Mouse (Mus musculus): ENCODE data around the gene Syngr1.

Syngr1 gene

GRCm38 (mm10) chr15:80091121-80091955 is at the start of gene Syngr1, which contains the start of gene Rpl3:
Gene Syngr1, plus strand, starts transcription at chr15:80091334.
Gene Rpl3, minus strand, starts transcription at chr15:80091868.
- DNase-seq: peak; percentile 68

GRCm38 (mm10) chr15:80042152-80042551 is 49.0 kb upstream of the Syngr1 start:
- DNase-seq: no peak

GRCm38 (mm10) chr15:80044249-80044648 is 46.9 kb upstream of the Syngr1 start:
- DNase-seq: no peak

- DNase-seq: no peak
Measured at GRCm38 (mm10) chr15:80045749-80046148, 45.4 kb upstream of the Syngr1 start.

- no peak for DNase-seq
Measured at GRCm38 (mm10) chr15:80047242-80047641, 43.9 kb upstream of the Syngr1 start.

- no peak for DNase-seq
Measured at GRCm38 (mm10) chr15:80047973-80048372, 43.2 kb upstream of the Syngr1 start.

- DNase-seq: peak; percentile 68
Measured at GRCm38 (mm10) chr15:80050093-80050492, 41.0 kb upstream of the Syngr1 start.

- DNase-seq: peak; percentile 61
Measured at GRCm38 (mm10) chr15:80051092-80051761, 39.9 kb upstream of the Syngr1 start.

- DNase-seq: no peak
Measured at GRCm38 (mm10) chr15:80051782-80052181, 39.4 kb upstream of the Syngr1 start.

- DNase-seq: peak; percentile 74
Measured at GRCm38 (mm10) chr15:80053381-80054033, 37.6 kb upstream of the Syngr1 start.

- peak; percentile 73 for DNase-seq
Measured at GRCm38 (mm10) chr15:80054034-80054710, 37.0 kb upstream of the Syngr1 start.

- DNase-seq: no peak
Measured at GRCm38 (mm10) chr15:80058151-80058550, 33.0 kb upstream of the Syngr1 start.

- DNase-seq: no peak
Measured at GRCm38 (mm10) chr15:80059606-80060005, 31.5 kb upstream of the Syngr1 start.

GRCm38 (mm10) chr15:80060356-80061070 is 30.6 kb upstream of the Syngr1 start:
- DNase-seq: no peak

GRCm38 (mm10) chr15:80061071-80061550 is 30.0 kb upstream of the Syngr1 start:
- DNase-seq: no peak

- no peak for DNase-seq
Measured at GRCm38 (mm10) chr15:80062339-80062738, 28.8 kb upstream of the Syngr1 start.

- no peak for DNase-seq
Measured at GRCm38 (mm10) chr15:80062821-80063220, 28.3 kb upstream of the Syngr1 start.

GRCm38 (mm10) chr15:80064965-80065364 is 26.2 kb upstream of the Syngr1 start:
- DNase-seq: no peak

GRCm38 (mm10) chr15:80065414-80065813 is 25.7 kb upstream of the Syngr1 start:
- peak; percentile 60 for DNase-seq

- DNase-seq: no peak
Measured at GRCm38 (mm10) chr15:80066538-80066937, 24.6 kb upstream of the Syngr1 start.

- DNase-seq: no peak
Measured at GRCm38 (mm10) chr15:80069171-80069570, 22.0 kb upstream of the Syngr1 start.

GRCm38 (mm10) chr15:80070095-80070644 is 21.0 kb upstream of the Syngr1 start:
- DNase-seq: peak; percentile 54
